Mouse (Mus musculus) cerebellum, postnatal 36 days (tissue): ENCODE data around the gene 4930544D05Rik.

Source experiments
- DNase-seq, 2 experiments: peaks; one replicate each; pipeline ENCODE4 v3.0.0; 2021 to 2022; ENCODE audit warnings: mixed read lengths in 2 of 2

Gene 4930544D05Rik

DNA sequence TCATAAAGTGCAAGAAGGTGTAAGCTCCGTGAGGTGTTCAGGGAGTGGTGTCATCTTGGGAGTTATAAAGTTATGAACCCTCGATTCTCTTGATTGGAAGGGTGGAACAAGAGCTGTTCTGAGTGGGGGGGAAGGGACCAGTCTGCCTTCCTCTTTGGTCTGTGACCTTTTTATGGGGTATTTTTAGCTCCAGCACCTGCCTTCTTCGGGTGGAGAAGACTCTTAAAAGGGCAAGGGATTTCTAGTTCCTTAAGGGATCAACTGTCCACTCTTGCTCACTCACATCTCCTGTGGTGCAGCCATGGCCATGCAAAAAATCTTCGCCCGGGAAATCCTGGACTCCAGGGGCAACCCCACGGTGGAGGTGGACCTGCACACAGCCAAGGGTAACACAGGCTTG is 41.9 kb downstream of the 4930544D05Rik start:
- DNase-seq = no peak

GRCm38 (mm10) chr11:70657991-70658390 is 42.3 kb downstream of the 4930544D05Rik start:
- no peak for DNase-seq

DNA sequence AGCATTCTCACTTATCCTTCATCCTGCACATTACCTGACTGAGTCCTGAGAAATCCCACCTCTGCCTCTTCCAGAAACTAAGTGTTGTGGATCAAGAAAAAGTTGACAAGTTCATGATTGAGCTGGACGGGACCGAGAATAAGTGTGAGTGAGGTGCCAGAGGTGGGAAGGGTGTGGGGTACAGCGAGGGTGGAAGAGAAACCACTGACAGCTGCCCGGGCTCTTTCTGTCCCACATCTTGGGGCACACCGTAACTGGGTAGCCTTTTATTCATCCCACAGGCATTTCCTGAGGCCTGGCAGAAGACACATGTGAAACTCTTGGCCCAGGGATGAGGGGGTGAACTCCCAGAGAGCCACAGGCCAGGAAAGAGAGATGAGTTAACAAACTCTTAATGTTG is 42.9 kb downstream of the 4930544D05Rik start:
- no peak for DNase-seq

DNA sequence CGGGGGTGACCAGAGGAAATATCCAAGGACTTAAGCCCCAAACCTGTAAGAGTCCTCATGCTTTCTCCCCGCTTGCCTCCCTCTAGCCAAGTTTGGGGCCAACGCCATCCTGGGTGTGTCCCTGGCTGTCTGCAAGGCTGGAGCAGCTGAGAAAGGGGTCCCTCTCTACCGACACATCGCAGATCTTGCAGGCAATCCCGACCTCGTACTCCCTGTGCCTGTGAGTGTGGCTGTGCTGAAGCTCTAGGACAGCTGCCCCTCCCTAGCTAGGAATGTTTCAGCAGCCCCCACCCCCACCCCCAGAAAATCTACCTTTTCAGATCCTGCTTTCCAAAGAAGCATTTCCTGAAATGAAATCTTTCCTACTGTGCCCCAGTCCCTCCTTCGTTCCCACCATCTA is 43.3 kb downstream of the 4930544D05Rik start:
- no peak for DNase-seq

DNA sequence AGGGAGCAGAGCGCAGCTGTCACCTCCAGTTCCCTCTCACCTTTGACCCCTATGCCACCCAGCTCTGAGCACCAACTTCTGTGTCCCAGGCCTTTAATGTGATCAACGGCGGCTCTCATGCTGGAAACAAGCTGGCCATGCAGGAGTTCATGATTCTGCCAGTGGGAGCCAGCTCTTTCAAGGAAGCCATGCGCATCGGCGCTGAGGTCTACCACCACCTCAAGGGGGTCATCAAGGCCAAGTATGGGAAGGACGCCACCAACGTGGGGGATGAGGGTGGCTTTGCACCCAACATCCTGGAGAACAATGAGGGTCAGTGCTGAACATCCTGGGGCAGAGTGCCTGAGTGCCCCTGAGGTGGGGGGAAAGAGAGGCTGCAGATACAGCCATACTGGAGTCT is 44.9 kb downstream of the 4930544D05Rik start:
- no peak for DNase-seq

GRCm38 (mm10) chr11:70663101-70663500 is 47.5 kb downstream of the 4930544D05Rik start:
- DNase-seq = no peak

DNA sequence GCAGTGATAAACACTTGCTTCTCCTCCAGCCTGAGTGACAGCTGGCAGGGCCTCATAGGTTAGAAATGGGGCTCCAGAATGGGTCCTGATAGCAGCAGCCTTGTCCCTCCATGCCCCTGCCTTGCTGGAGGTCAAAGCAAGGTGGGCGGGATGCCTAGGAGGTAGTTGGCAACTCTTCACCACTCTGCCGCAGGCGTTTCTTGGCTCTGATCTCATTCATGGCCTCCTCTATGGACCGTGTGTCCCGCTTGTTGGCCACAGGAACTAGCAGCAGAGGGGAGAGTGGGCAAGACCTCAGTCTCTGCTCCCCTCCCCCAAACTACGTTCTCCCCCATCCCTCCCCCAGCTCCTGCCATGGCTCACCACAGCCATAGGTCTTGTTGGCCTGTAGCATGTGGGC is 48.3 kb downstream of the 4930544D05Rik start:
- no peak for DNase-seq

DNA sequence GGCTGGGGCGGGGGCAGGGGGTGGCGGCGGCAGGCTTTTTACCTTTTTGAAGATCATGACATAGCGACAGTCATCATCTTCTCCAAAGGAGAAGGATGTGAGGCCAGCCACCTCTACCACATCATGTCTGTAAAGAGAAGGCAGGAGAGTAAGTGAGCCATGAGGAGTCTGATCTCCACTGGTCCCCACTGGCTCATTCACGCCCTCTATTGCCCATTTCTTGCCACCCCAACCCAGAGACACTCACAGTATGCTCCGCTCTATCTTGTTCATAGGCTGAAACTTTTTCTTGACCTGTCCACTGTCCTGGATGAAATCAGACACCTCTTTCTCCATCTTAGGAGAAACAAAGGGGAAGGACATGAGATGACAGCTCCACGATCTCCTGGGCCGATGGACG is 49.1 kb downstream of the 4930544D05Rik start:
- no peak for DNase-seq
